Mouse (Mus musculus) liver, embryonic 12.5 days (tissue): ENCODE measurements around the gene Lgals3bp. TPM values are rescaled to one million over a fixed set of nuclear protein-coding genes. Genes with fewer than 3 reads are reported as not detected.

Source experiments
- ATAC-seq: fragments of 200-750 bp; cut with Nextera tagmentation; 2 replicates; pipeline ENCODE4 v1.8.0; 2017; ENCODE audit warnings: moderate number of reproducible peaks, mild to moderate bottlenecking, moderate library complexity
- H3K27ac ChIP-seq: fragments of 300-500 bp; sonication (generic); 2 replicates; pipeline ENCODE4 v1.5.1; 2016; ENCODE audit warnings: mild to moderate bottlenecking
- H3K27me3 ChIP-seq: fragments of 300-500 bp; sonication (generic); replicated peaks from 2 replicates; pipeline ENCODE4 v1.6.1; 2016; ENCODE audit warnings: mild to moderate bottlenecking, moderate library complexity
- H3K36me3 ChIP-seq: fragments of 300-500 bp; sonication (generic); 2 replicates; pipeline ENCODE4 v1.6.1; 2016; ENCODE audit warnings: mild to moderate bottlenecking, moderate library complexity
- H3K4me1 ChIP-seq: fragments of 300-500 bp; sonication (generic); 2 replicates; pipeline ENCODE4 v1.6.1; 2016
- H3K4me2 ChIP-seq: fragments of 300-500 bp; sonication (generic); 2 replicates; pipeline ENCODE4 v1.6.1; 2016; ENCODE audit warnings: mild to moderate bottlenecking, moderate library complexity
- H3K4me3 ChIP-seq: fragments of 300-500 bp; sonication (generic); 2 replicates; pipeline ENCODE4 v1.5.1; 2016; ENCODE audit warnings: mild to moderate bottlenecking, moderate library complexity
- H3K9ac ChIP-seq: fragments of 300-500 bp; sonication (generic); 2 replicates; pipeline ENCODE4 v1.6.1; 2016; ENCODE audit warnings: mild to moderate bottlenecking, moderate library complexity
- H3K9me3 ChIP-seq: fragments of 300-500 bp; sonication (generic); replicated peaks from 2 replicates; pipeline ENCODE4 v1.6.1; 2016; ENCODE audit warnings: mild to moderate bottlenecking, moderate library complexity
- WGBS: fragments of 180-500 bp; shearing (Covaris S2); methylation state at CpG from one replicate; pipeline ENCODE4 v1.1.7; 2016; ENCODE audit not compliant: insufficient replicate concordance; 5-methylcytosine and 5-hydroxymethylcytosine counted together
- polyA plus RNA-seq: library from polyadenylated mRNA; unstranded; fragments of >200 nt; fragmentation: Nextera tagmentation; extraction: Ambion mirVana; gene quantifications from 2 replicates; pipeline ENCODE4 v1.2.1, GENCODE M21; 2016

Gene Lgals3bp
- polyA plus RNA-seq, 1 experiment from 2014 or later = 22.7 TPM

DNA sequence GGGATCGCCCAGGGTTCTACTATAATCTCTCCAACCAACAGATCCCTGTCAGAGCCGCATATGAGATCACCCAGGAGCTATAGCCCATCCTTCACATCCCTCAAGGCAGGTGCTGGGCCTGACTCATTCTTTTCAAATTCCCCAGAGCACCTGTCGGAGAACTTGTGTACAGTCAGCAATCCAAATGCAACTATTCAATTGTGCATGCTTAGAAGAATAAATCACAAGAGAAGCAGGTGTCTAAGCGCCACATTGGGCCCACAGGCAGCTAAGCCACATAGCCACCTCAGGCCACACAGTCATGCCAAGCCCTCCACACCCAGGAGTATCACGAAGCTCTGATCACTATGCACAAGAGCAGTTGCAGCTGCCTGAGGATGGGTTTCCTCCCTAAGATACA lies 52.4 kb downstream of the Lgals3bp start:
- no peak for ATAC-seq
- H3K4me1 ChIP-seq = peaks cover 28% of the 10 kb centered on the region
- no peak overlapping the region for H3K4me3 ChIP-seq
- H3K36me3 ChIP-seq = no peaks in the 10 kb centered on the region
- H3K9ac ChIP-seq = no peak overlapping the region
- WGBS = 66% methylated on average over 5 of the region's 5 CpGs
- peaks cover 21% of the 10 kb centered on the region for H3K27me3 ChIP-seq
- H3K4me2 ChIP-seq = no peak overlapping the region
- no peaks in the 10 kb centered on the region for H3K9me3 ChIP-seq
- no peak overlapping the region for H3K27ac ChIP-seq

DNA sequence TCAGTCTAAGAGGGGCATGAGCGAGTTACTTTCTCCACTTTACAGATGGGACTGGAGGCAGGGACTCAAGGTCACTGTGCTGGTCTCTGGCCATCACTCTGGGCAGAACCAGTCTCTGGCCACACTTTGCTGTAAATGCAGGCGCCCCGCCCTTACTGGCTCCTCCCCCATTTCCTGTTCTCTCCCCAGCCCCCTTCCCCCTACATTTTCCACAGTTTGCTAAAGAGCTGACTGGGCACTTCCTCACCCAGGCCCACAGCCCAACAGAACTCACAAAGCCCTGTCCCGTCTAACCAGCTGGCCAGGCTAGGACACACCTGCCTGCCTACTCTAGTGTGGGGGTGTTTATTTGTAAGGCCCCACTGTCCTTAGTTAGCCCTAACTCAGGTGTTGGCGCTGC lies 53.0 kb downstream of the Lgals3bp start:
- H3K27me3 ChIP-seq = peaks cover 15% of the 10 kb centered on the region
- H3K4me2 ChIP-seq = no peak overlapping the region

DNA sequence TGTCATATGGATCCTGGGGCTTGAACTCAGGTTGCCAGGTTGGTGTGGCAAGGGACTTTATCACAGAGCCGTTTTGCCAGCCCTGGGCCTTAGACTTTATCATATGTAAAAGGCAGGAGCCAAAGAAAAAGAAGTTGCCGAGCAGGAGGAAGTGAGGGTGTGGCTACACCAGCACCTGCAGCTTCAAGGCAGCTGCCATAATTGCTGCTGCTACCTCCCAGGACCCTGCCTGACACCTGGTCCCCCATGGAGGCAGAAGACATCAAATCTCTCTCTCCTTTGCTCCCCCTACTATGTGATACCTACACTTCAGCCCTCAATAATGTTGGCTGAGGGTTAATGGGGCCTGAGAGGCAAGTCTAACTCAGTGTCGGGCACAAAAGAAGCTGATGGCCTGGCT lies 53.5 kb downstream of the Lgals3bp start:
- Histone ChIP-seq H3K9ac (no peak overlapping the region), H3K36me3 (no peaks in the 10 kb centered on the region), H3K27me3 (peaks cover 11% of the 10 kb centered on the region), H3K4me2 (no peak overlapping the region), H3K9me3 (no peaks in the 10 kb centered on the region), H3K27ac (no peak overlapping the region), H3K4me3 (no peak overlapping the region), H3K4me1 (peaks cover 20% of the 10 kb centered on the region)
- ATAC-seq = 0 out of 2 replicates have a peak, but pooled peaks have one; percentile 9
- WGBS = 16% methylated on average over 3 of the region's 3 CpGs

More for the DNA sequence above, 53.0 kb downstream of the Lgals3bp start:
- no peak overlapping the region for H3K27ac ChIP-seq
- H3K4me1 ChIP-seq = peaks cover 24% of the 10 kb centered on the region
- WGBS = 27% methylated on average over 5 of the region's 5 CpGs
- no peak overlapping the region for H3K4me3 ChIP-seq
- H3K36me3 ChIP-seq = no peaks in the 10 kb centered on the region
- H3K9me3 ChIP-seq = no peaks in the 10 kb centered on the region
- peak; percentile 57; the same call in 1 of the 2 replicates for ATAC-seq
- no peak overlapping the region for H3K9ac ChIP-seq

DNA sequence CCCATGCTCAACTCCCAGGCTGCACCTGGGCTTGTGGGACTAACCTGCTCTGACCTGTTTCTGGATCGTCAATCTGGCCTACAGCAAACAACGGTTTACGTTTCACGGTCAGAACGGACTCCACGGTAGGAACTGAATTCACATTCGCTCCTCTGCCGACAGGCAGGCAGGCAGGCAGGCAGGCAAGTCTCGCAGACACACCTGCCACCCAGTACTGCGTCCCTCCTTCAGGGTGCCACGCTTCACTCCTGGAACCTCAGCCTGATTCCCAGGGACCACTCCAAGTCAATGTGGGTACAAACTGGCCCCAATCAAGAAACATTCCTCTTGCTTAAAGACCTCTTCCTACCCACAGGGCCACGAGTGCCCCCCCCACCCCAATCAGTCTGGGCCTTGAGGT lies 54.0 kb downstream of the Lgals3bp start:
- peaks cover 6% of the 10 kb centered on the region for H3K27me3 ChIP-seq
- peaks cover 18% of the 10 kb centered on the region for H3K4me1 ChIP-seq
- H3K4me2 ChIP-seq = no peak overlapping the region
- 80% methylated on average over 12 of the region's 12 CpGs for WGBS
- H3K4me3 ChIP-seq = no peak overlapping the region
- H3K9ac ChIP-seq = no peak overlapping the region
- no peaks in the 10 kb centered on the region for H3K9me3 ChIP-seq
- no peak for ATAC-seq
- H3K36me3 ChIP-seq = no peaks in the 10 kb centered on the region
- no peak overlapping the region for H3K27ac ChIP-seq

DNA sequence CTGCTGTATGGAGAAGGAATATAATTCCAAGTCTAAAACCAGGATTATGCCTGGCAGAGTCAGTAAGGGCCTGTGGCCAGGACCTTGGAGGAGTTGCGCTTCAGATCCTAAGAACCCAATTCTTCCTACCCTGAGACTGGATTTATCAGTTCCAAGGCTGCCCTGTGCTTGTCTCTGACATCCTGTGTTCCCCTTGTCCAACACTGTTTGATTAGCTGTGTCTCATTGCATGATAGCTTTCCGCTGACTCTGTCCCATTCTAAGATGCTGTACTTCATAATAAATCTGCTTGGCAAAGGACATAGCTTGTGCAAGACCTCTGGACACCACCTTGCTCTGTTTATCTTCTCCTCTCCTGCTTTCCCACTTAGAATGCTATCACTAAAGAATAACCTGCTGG lies 54.5 kb downstream of the Lgals3bp start:
- Histone ChIP-seq H3K36me3 (no peaks in the 10 kb centered on the region), H3K9me3 (no peaks in the 10 kb centered on the region), H3K27me3 (peaks cover under 1% of the 10 kb centered on the region), H3K4me2 (no peak overlapping the region), H3K9ac (no peak overlapping the region), H3K4me3 (no peak overlapping the region), H3K4me1 (peaks cover 18% of the 10 kb centered on the region), H3K27ac (no peak overlapping the region)
- ATAC-seq = no peak
- WGBS = 78% methylated on average over 2 of the region's 2 CpGs

DNA sequence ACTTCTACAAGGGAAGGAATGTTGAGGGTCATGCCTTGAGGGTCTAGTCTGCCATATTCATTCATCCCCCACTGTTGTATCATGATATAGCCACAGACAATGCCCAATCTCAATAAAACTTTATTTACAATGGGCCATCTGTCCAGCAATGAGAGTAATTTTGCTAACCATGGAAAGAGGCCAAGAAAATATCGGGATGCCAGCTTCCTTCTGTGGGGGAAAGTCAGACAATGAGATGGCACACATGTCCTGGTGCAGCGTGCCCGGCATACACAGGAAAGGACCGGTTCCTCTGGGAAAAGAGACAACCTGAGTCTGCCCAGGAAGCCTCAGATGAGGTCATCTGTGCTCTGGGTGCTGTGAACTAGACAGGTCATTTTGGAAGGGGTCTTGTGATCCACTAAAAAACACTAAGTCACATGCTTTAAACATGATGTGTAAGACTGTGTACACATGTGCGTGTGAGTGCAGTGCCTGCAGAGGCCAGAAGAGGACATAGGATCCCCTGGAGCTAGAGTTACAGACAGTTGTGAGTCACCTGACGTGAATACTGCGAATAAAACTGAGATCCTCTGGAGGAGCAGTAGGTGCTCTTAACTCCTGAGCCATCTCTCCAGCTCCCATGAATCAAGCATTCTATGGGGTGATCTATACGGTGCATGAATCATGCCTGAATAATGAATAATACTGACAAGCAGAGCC lies 55.3 kb downstream of the Lgals3bp start:
- peaks cover 18% of the 10 kb centered on the region for H3K4me1 ChIP-seq
- H3K36me3 ChIP-seq = no peaks in the 10 kb centered on the region
- ATAC-seq = no peak
- H3K9me3 ChIP-seq = no peaks in the 10 kb centered on the region
- WGBS = 79% methylated on average over 8 of the region's 8 CpGs
- no peak overlapping the region for H3K9ac ChIP-seq
- H3K4me3 ChIP-seq = no peak overlapping the region
- 0 out of 2 replicates have a peak, but pooled peaks cover 4% of the 10 kb centered on the region for H3K27me3 ChIP-seq
- no peak overlapping the region for H3K4me2 ChIP-seq
- no peak overlapping the region for H3K27ac ChIP-seq

DNA sequence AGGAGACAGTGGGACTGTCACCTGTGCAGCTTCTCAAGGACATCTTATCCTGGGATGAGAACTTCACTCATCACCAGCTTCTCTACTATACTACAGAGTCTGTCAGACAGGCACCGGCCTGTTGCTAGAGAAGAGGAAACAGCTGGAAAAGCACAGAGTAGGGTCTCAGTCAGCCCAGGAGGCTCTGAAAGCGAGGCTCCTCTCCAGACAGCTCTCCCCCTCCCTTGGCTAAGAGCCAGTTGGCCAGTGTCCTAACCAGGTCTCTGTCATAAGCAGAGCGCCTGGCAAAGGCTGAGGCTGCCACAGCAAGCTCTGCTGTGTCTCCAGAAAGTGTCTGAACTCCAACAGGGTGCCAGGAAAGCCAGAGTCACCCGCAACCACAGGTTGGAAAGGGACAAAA lies 56.2 kb downstream of the Lgals3bp start:
- no peak for ATAC-seq
- H3K9ac ChIP-seq = no peak overlapping the region
- no peaks in the 10 kb centered on the region for H3K36me3 ChIP-seq
- peaks cover 18% of the 10 kb centered on the region for H3K4me1 ChIP-seq
- H3K27me3 ChIP-seq = 0 out of 2 replicates have a peak, but pooled peaks cover 4% of the 10 kb centered on the region
- H3K9me3 ChIP-seq = no peaks in the 10 kb centered on the region
- no peak overlapping the region for H3K4me3 ChIP-seq
- no peak overlapping the region for H3K4me2 ChIP-seq
- no peak overlapping the region for H3K27ac ChIP-seq
- WGBS = 37% methylated on average over 4 of the region's 4 CpGs

DNA sequence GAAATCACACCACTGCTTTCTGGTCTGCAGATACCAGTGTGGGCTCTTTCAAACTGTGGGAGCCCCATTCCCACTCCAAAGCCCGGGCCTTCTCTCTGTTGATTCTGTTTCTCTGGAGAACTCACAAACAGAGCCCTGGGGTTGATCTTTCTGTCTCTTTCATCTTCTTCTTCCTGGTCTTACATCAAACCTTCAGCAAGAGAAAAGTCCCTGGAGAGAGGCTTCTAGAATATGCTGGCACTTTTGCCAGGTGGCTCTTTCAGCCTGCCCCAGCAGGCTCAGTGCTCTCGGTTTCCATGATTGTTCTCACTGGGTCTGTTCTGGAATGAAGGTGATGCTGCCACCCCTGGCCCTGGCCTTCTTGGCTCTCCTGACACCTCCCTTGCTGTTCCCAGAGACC lies 58.3 kb downstream of the Lgals3bp start:
- Histone ChIP-seq H3K9ac (no peak overlapping the region), H3K27me3 (0 out of 2 replicates have a peak, but pooled peaks cover 5% of the 10 kb centered on the region), H3K4me2 (no peak overlapping the region), H3K4me3 (no peak overlapping the region), H3K9me3 (no peaks in the 10 kb centered on the region), H3K4me1 (peaks cover 8% of the 10 kb centered on the region), H3K36me3 (no peaks in the 10 kb centered on the region), H3K27ac (no peak overlapping the region)
- no peak for ATAC-seq
- 85% methylated on average over 2 of the region's 2 CpGs for WGBS

Other genes with a start within 250 kb of the Lgals3bp start
- 4.7 and 5.4 TPM in 2 replicates for gene Cyth1, start 153.5 kb downstream of the Lgals3bp start, polyA plus RNA-seq
- 12.5 and 14.3 TPM in 2 replicates for gene Usp36, start 111.8 kb downstream of the Lgals3bp start, polyA plus RNA-seq
- gene Cep295nl, start 59.6 kb downstream of the Lgals3bp start, polyA plus RNA-seq = 0.08 and 0.11 TPM in 2 replicates
- 8.7 and 9.9 TPM in 2 replicates for gene Timp2, start 46.4 kb downstream of the Lgals3bp start, polyA plus RNA-seq
- 14.5 and 14.9 TPM in 2 replicates for gene Cant1, start 17.0 kb upstream of the Lgals3bp start, polyA plus RNA-seq
- 1.8 and 2.2 TPM in 2 replicates for gene C1qtnf1, start 26.1 kb upstream of the Lgals3bp start, polyA plus RNA-seq
- gene Engase, start 74.7 kb upstream of the Lgals3bp start, polyA plus RNA-seq = 11.7 and 12.6 TPM in 2 replicates